Mouse (Mus musculus): ENCODE measurements around the gene Toe1.

DNA sequence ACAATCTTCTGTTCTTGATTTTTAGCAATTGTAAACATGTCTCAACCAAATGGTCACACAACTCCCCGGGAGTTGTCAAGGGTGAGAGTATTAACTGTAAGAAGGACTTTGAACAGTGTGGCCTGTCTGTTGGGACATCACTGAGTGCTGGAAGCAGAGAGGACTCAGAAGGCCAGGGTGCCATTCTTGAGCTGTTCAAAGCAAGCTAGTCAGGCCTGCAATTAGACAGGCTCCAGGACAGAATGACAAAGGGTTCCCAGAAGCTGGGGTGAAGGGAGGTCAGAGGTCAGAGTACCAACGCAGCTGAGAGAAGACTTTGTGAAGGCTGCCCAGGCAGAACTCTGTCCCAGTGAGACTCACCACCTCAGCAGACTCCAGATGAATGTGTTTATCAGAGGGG is 31.6 kb upstream of the Toe1 start:
- TF ChIP-seq CTCF (IDR thresholded peaks at IDR 0.05; ENCODE audit: control insufficient read depth, insufficient read depth, low read length): no peak
- no peak for TF ChIP-seq POLR2A (IDR thresholded peaks at IDR 0.05; ENCODE audit: borderline replicate concordance, control insufficient read depth, low read depth, low read length)
